Mouse (Mus musculus) kidney, embryonic 14.5 days (tissue): ENCODE data around the gene Blm. TPM values are rescaled to one million over a fixed set of nuclear protein-coding genes. Genes with fewer than 3 reads are reported as not detected.

ENCODE experiments used
- polyA plus RNA-seq: library from polyadenylated mRNA; unstranded; fragments of >200 nt; fragmentation: Nextera tagmentation; extraction: Ambion mirVana; gene quantifications from 2 replicates; pipeline ENCODE4 v1.2.1, GENCODE M21; 2014

Blm gene
- polyA plus RNA-seq, 1 experiment from 2014 or later, result 34.5 TPM

Other genes with a start within 250 kb of the Blm start
- gene Prc1, start 240.7 kb downstream of the Blm start, polyA plus RNA-seq, result 140 and 158 TPM in 2 replicates
- gene Rccd1, start 210.7 kb downstream of the Blm start, polyA plus RNA-seq, result 15.1 and 15.9 TPM in 2 replicates
- 17.8 and 27.8 TPM in 2 replicates for gene Unc45a, start 194.1 kb downstream of the Blm start, polyA plus RNA-seq
- gene Hddc3, start 192.0 kb downstream of the Blm start, polyA plus RNA-seq, result 19.9 and 22.4 TPM in 2 replicates
- gene Man2a2, start 163.7 kb downstream of the Blm start, polyA plus RNA-seq, result 11.9 and 17.2 TPM in 2 replicates
- 10.7 and 11.4 TPM in 2 replicates for gene Fes, start 147.2 kb downstream of the Blm start, polyA plus RNA-seq
- gene Furin, start 129.7 kb downstream of the Blm start, polyA plus RNA-seq, result 11.3 and 13.6 TPM in 2 replicates
- 21.1 and 27.3 TPM in 2 replicates for gene Crtc3, start 153.8 kb upstream of the Blm start, polyA plus RNA-seq